ENCODE assay signal across 11 mouse cellular contexts in the genomic region with DNA sequence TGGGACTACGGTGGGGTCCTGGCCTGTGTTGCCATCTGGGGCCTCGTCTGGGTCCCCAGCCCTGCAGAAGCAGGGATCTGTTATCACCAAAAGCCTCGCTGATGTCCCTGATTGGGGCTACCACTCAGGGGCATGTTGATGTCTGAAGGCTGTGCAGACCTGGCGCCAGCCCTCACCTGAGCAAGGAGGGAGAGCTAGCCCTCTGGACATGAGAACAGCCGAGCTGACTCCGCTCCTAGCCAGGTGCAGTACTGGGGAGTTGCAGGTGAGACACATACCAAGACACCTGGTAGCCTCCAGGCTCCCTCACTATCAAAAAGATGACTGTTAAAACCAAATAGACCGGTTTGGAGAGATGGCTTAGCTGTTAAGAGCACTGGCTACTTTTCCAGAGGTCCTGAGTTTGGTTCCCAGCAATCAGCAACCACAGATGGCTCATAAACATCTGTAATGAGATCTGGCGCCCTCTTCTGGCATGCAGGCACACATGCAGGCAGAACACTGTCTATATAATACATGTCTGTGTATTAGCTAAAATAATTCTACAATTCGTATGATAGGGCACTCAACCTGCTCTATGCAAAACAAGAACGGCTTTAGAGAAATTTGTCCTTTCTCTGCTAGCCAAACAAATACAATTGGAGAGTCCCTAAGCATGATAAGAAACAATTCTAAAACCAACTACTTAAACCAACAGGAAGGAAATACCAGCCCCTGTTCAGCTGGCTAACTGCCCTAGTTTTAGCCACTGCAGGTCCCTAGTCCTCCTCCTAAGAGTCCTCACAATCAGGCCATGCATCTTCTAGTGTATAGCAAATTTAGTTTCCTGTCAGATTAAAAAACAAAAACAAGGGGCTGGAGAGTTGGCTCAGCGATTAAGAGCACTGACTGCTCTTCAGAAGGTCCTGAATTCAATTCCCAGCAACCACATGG. TPM values are rescaled to one million over a fixed set of nuclear protein-coding genes. Genes with fewer than 3 reads are reported as not detected.
DNase-seq lines count a peak whose midpoint lies in the region; ATAC-seq and TF ChIP-seq lines count a peak whose summit lies in the region.
"Had no signal": no experiment of that assay in that cellular context is flagged by ENCODE, and none has a peak within 500 bp of the region (broad histone marks: within the 10 kb centered on the region; RNA-seq: fewer than 3 reads in every experiment).

No protein-coding gene starts in this region.

- no peak for ATAC-seq in heart, postnatal 0 days (ENCODE audit: insufficient read depth, low read depth)
- no peak for ATAC-seq in heart, embryonic 11.5 days (replicated peaks; ENCODE audit: insufficient number of reproducible peaks, low FRiP score, low TSS enrichment)
- peak; percentile 46 to 60; a peak in 2 of 4 replicates for ATAC-seq in hematopoietic stem cell, adult 5-6 weeks (replicated peaks in 1 of 2; ENCODE audit: insufficient read depth in 1 of 2, low FRiP score in 2 of 2, low TSS enrichment in 1 of 2, low read depth in 1 of 2, poor library complexity in 2 of 2, severe bottlenecking in 2 of 2)

- no peak for TF ChIP-seq EP300 in heart, postnatal 0 days (IDR thresholded peaks at IDR 0.05; ENCODE audit: low read depth)

- no peaks in the 10 kb centered on the region for H3K9me3 ChIP-seq in heart, postnatal 0 days (replicated peaks; ENCODE audit: control insufficient read depth, low read length)
- H3K9me3 ChIP-seq in heart, embryonic 11.5 days (replicated peaks; ENCODE audit: control insufficient read depth, low read length), result no peaks in the 10 kb centered on the region

- no peak for DNase-seq in heart, postnatal 0 days (ENCODE audit: low spot score)
- peak; percentile 45 for DNase-seq in thymus, postnatal 14 days
- DNase-seq in thymus, adult 18-20 months, result no peak
- DNase-seq in frontal cortex, postnatal 14 days (ENCODE audit: low spot score in 2 of 2), result no peak
- no peak for DNase-seq in cerebellum, postnatal 25 days
- no peak for DNase-seq in frontal cortex, adult 2 months (ENCODE audit: extremely low spot score in 1 of 2, low spot score in 1 of 2)
- DNase-seq: kidney, adult 11 months had no signal

- no peak overlapping the region for H3K4me3 ChIP-seq in heart, postnatal 0 days (ENCODE audit: low read depth, low read length)
- H3K4me3 ChIP-seq in heart, embryonic 11.5 days (ENCODE audit: low read depth, low read length), result no peak overlapping the region
- H3K4me3 ChIP-seq: megakaryocyte, embryonic 14.5 days had no signal

- H3K9ac ChIP-seq in heart, postnatal 0 days (replicated peaks; ENCODE audit: low read depth, low read length), result no peak overlapping the region
- H3K9ac ChIP-seq in heart, embryonic 11.5 days (ENCODE audit: low read depth, low read length), result no peak overlapping the region

- H3K27me3 ChIP-seq in heart, postnatal 0 days (ENCODE audit: control insufficient read depth, insufficient read depth, low read length), result no peaks in the 10 kb centered on the region
- no peaks in the 10 kb centered on the region for H3K27me3 ChIP-seq in heart, embryonic 11.5 days (ENCODE audit: control insufficient read depth, insufficient read depth, low read length)
- H3K27me3 ChIP-seq: megakaryocyte, embryonic 14.5 days had no signal

- H3K27ac ChIP-seq in heart, postnatal 0 days (ENCODE audit: low read depth), result no peak overlapping the region
- H3K27ac ChIP-seq in heart, embryonic 11.5 days (ENCODE audit: low read depth, low read length), result no peak overlapping the region

- peak; percentile 36 for TF ChIP-seq CTCF in heart, postnatal 0 days (IDR thresholded peaks at IDR 0.05; ENCODE audit: low read depth)

- WGBS in heart, postnatal 0 days, result 62% methylated on average over 11 of the region's 11 CpGs
- 64% methylated on average over 11 of the region's 11 CpGs for WGBS in heart, embryonic 11.5 days (ENCODE audit: insufficient replicate concordance)

- no peaks in the 10 kb centered on the region for H3K4me1 ChIP-seq in heart, postnatal 0 days (ENCODE audit: control insufficient read depth, insufficient read depth)
- H3K4me1 ChIP-seq in heart, embryonic 11.5 days (ENCODE audit: control insufficient read depth, insufficient read depth, low read length), result no peaks in the 10 kb centered on the region

- H3K4me2 ChIP-seq in heart, postnatal 0 days (ENCODE audit: low read depth, low read length), result no peak overlapping the region
- H3K4me2 ChIP-seq in heart, embryonic 11.5 days, result no peak overlapping the region

- no peaks in the 10 kb centered on the region for H3K36me3 ChIP-seq in heart, postnatal 0 days (replicated peaks; ENCODE audit: control insufficient read depth, insufficient read depth, low read length)
- no peaks in the 10 kb centered on the region for H3K36me3 ChIP-seq in heart, embryonic 11.5 days (ENCODE audit: control insufficient read depth, insufficient read depth, low read length)

RNA-seq across cellular contexts. Expression of a gene that starts 12.0 kb away (rescaled TPM):
- 22.6 TPM in 1 of 2 replicates, not detected in the other for total RNA-seq in heart, postnatal 0 days (2014; rRNA removed; ENCODE audit: low replicate concordance)
- polyA plus RNA-seq in heart, postnatal 0 days (2015; fragmentation: Nextera tagmentation; extraction: Ambion mirVana), result 1.5 and 2.1 TPM in 2 replicates
- 7.3 and 9.1 TPM in 2 replicates for polyA plus RNA-seq in heart, embryonic 11.5 days (2014; fragmentation: Nextera tagmentation; extraction: Ambion mirVana)
- not detected in 2 replicates for total RNA-seq in hematopoietic stem cell, adult 5-6 weeks (2017)
- polyA plus RNA-seq in frontal cortex, adult 2 months (2012; rRNA removed), result 0.22 TPM in 1 of 2 replicates, not detected in the other
- total RNA-seq: adrenal gland, adult 18-20 months had no signal

RNA-seq across cellular contexts. Expression of a gene that starts 42.0 kb away (rescaled TPM):
- total RNA-seq in heart, postnatal 0 days (2014; rRNA removed; ENCODE audit: low replicate concordance), result 20.3 and 23.7 TPM in 2 replicates
- polyA plus RNA-seq in heart, postnatal 0 days (2015; fragmentation: Nextera tagmentation; extraction: Ambion mirVana), result 14.7 and 14.9 TPM in 2 replicates
- 28.9 and 29.0 TPM in 2 replicates for polyA plus RNA-seq in heart, embryonic 11.5 days (2014; fragmentation: Nextera tagmentation; extraction: Ambion mirVana)
- total RNA-seq in hematopoietic stem cell, adult 5-6 weeks (2017), result 65.3 and 81.2 TPM in 2 replicates
- 3.4 and 3.5 TPM in 2 replicates for polyA plus RNA-seq in frontal cortex, adult 2 months (2012; rRNA removed)

Comparison
In these comparisons a context has a peak if more than half of its experiments do, and no peak if none do; other contexts are left out.
1. ATAC-seq: peak in hematopoietic stem cell, adult 5-6 weeks (2 of 2); none in heart, postnatal 0 days (single experiment) and heart, embryonic 11.5 days (single experiment).